Mouse (Mus musculus) left cerebral cortex, adult 8-10 months (tissue): ENCODE results near the gene Iqcc. TPM values are rescaled to one million over a fixed set of nuclear protein-coding genes. Genes with fewer than 3 reads are reported as not detected.

Source experiments
- DNase-seq, 2 experiments: peaks; one replicate each; pipeline ENCODE4 v3.0.0; 2022; ENCODE audit warnings: low spot score in 2 of 2
- total RNA-seq, 4 experiments: library from RNA; stranded (reverse); gene quantifications; 2 replicates each; pipeline ENCODE4 v1.2.4; 2022

Gene Iqcc
- total RNA-seq, 4 experiments from 2014 or later: 25.7 to 38.1 (median 32.2) TPM

DNA sequence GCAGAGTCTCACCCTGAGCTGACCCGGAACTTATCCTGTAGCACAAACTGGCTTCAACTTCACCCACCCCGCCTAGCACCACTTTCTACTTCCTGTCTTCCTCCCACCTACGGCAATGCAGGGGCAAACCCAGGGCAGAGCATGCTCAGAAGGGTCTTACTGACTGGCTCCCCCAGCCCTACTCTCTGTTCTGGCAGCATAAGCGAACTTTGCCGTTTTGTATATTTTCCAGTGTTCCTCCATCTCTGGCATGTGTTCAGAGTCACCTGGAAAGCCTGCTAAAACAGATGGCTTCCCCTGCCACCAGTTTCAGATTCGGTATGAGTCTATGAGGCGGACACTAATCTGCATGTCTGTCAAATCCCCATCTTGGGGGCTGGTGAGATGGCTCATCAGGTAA lies 38.6 kb downstream of the Iqcc start:
- no peak for DNase-seq

DNA sequence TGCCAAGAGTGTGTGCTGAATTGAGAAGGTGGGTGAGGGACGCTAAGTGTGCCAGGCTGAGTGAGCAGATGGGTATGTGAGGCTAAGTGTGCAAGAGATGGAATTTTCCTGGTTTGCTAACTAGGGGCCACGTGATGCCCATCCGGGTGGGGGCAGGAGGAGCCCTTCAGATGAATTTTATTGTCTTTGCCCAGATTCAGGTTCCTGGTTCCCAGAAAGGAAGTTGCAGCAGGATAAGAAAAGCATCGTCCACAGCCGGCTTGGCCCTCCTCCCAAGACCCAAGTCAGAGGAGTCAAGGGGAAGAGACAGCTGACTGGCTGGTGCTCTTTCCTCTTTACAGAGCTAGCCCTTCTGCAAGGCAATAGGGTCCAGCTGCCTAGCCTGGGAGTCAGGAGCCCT lies 40.4 kb downstream of the Iqcc start, which contains the start of gene Fam167b:
Fam167b (minus strand) TSS at position 84 of the 400 bp plus-strand sequence.
- no peak for DNase-seq

DNA sequence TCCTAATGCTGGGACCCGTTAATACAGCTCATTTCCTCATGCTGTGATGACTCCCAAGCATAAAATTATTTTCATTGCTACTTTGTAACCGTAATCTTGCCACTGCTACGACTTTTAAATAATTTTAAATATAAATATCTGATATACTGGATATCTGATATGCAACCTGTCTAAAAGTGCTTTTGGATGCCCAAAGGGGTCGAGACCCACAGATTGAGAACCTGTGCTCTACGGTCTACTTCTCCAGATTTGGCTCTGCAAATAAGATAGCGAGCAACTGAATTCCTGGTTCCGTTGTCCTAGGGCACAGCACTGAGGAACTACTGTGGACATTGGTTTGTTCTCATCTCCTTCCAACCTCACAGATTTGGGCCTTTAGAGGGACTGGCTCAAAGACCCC lies 41.2 kb downstream of the Iqcc start:
- no peak for DNase-seq

DNA sequence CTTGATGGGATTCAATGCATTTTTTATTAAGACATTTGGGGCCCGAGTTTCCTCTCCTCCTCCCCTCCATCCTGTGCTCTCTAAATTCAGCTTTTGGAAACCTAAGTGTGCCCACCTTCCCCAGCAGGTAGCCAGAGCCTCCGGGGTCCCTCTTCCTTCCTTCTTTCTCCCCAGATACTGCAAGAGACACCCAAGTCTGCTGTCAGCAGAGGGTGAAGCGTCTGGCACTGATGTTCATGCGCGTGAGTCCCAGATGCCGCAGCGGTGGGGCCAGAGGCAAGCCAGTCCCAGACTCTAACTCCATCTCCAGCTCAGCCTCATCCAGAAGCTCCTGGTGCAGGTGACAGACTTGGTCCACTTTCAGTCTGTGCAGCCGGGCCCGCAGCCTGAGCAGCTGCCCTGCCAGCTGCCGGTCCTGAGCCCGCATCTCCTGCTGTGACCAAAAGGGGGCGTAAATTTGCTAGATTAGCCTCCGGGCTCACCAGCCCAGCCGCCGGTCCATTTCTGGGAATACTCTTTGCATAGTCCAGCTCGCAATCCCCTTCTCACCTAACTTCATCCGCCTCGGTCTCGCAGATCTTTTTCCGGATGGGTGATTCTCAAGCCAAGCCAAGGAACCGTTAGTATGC lies 41.9 kb downstream of the Iqcc start:
- peak in 1 of 2 experiments; percentile 21 for DNase-seq

DNA sequence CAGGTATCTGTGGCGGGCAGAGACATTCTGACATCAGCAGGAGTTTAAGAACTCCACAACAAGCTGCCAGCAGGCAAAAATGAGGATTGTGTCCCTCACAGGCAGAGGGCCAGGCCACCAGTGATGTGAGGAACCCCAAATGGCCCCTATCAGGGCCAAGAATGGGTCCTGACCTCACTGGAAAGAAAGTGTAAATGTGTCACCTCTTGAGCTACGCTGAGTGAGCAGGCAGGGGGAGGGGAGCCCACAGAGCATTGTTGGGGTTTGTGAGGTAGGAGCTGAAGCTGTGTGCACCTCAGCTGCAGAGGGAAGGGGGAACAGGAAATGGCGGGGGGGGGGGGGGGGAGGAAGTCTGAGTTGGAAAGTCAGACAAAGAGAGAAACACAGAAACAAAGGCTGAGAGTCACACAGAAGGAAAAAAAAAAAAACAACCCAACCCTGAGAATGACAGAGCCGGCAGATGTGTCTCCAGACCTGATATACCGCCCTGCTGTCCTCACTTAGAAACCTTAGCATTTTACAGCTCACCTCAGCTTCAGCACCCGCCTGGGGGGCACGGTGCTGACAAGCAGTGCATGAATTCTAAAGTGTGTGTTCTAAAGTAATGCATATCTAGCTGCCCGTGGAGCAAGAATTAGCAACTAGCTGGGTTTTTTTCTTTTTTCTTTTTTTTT lies 43.6 kb downstream of the Iqcc start:
- no peak for DNase-seq

DNA sequence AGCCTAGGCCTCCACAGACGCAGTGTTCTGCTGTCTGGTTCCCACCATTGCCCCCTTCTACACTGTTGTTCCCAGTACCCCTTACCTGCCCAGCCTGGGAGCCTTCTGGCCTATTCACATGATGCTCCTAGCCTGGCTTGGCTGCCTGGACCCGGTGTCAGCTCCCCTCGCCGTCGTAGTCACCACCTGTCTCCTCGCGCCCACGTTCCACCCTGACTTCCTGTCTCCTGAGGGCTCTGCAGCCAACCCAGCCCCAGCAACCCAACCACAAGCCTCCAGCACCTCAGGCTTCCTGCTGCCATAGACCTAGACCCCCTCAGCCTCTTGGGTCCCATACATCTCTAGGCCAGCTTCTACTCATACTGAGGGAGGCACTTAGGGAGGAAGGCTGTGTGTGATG lies 45.5 kb downstream of the Iqcc start, which contains the start of gene Lck:
Lck (minus strand) TSS at position 212 of the 400 bp plus-strand sequence.
- no peak for DNase-seq

DNA sequence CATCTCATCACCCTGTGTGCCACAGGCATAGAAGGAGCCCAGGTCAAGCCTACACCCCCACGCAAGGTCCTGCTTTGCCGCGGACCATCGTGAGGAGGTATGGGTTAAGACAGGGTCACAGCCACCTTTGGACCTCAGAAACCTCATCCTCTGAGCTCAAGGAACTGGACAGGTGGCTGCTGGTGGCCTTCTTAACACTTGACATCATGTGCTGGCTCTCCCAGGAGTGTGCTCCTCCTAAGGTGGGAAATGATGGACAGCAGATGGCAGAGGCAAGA lies 45.9 kb downstream of the Iqcc start:
- no peak for DNase-seq

DNA sequence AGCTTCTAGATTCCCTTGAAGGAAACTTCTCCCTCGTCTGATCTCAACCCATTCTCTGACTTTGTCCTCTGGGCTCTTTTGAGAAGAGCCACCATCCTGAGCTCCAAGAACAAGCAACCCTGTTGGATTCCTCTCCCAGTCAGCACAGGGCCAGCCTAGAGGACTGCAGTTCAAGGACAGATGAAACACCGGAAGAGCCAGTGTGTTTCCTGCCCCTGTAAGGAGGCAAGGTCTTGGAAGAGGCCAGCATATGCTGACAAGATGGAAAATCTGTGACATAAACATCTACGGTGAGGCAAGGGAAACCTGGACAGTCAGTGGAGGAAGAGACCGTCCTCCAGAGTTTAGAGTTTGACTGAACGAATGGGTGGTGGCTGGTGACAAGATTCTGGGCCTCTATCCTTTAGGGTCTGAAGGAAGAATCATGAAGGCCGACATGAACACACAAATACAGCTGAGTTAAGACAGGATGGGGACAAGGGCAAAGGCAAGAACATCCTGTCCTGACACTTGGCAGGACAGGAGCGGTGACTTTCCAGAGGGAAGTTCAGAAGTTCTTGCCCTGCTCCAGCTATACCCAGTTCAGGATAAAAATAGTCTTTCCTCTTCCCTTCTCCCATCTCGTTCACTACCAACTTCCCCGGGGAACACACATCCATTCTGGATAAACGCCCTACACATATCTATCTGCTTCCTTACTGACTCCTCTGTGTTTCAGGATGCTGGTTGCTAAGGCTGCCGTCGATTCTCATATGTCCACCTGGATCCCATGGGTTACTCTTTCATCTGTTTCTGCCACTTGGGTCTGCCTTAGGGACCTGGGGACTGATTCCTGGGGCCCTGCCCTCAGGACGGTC lies 46.4 kb downstream of the Iqcc start:
- DNase-seq: no peak

DNA sequence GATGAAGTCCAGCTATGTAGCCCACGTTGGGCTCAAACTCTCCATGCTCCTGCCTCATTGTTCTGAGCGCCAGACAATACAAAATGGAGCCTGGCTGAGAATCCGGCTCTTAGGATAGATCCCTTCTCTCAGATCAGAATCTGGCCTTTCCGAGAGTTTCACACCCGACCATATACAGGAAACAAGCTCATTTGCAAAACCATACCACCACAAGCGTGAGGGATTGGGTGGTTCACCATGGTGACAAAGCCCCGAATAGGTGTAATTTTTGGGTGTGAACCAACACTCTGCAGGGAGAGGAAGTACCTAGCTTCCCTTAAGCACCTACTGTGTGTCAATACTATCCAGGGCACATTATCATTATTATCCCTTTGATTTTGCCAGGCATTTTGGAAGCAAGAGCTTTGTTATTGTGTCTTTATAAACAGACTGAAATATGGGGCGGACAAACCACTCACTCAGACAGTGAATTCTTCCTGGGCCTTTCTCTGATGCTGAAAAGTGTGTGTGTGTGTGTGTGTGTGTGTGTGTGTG lies 47.3 kb downstream of the Iqcc start:
- DNase-seq: no peak

DNA sequence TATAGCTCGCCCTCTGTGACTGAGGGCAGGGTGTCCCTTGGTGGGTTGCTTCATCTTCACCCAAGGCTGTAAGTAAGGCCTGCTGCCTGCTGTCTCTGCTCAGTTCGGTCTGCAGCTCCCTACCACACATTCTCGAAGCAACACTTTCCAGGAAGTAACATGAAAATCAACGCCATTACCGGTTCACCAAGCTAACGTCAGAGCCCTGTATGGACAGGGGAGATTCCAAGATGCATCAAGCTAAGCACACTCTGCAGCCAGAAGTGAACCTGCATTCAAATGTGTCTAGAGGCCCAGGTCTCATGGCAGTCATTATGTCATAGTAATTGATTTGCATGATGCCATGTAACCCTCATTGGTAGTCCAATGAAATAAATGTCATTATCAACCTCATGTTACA lies 48.9 kb downstream of the Iqcc start:
- DNase-seq: no peak

DNA sequence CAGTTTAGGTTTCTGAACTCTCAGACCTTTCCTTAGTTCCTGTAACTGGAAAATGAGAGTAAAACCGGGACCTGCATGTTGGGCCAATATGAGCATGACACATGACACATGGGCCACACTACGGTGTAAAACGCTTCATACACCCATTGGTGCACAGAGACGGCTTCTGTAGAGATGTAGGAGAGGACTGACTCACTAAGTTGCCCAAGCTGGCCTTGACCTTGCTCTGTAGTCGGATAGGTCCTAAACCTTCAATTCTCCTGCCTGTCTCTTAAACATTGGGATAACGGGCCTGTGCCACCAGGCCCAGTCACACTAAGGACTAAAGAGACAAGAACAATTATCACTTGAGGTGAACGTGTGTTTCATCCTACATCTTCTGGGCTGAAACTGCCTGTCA lies 50.5 kb downstream of the Iqcc start:
- DNase-seq: no peak

DNA sequence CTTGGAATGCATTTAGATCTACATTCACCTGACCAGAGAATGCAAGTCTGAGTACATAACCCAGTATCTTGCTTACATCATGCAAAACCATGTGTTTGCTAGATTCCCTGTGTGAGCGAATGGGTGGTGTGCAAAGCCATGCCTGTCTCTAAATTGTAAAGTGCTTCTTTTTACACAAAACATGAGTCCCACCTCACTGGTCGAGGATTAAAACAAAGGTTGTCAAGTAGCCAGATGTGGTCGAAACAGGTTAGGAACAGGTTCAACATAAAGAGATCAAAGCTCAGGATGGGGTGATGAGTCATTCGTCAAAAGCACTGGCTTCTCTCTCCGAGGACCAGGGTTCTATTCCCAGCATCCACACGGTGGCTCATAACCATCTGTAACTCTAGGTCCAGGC lies 53.8 kb downstream of the Iqcc start:
- DNase-seq: no peak

Other genes starting within 250 kb of the Iqcc start
- 1 to 10 TPM; 4.6 to 7.3 (median 5.2) TPM for gene Zbtb8a, start 241.0 kb downstream of the Iqcc start, total RNA-seq
- gene Zbtb8b, start 178.2 kb downstream of the Iqcc start, total RNA-seq: 1 to 10 TPM; 4.6 to 5.2 (median 4.8) TPM
- 10 to 100 TPM; 54.0 to 70.8 (median 55.5) TPM for gene Bsdc1, start 157.5 kb downstream of the Iqcc start, total RNA-seq
- gene Tssk3, start 128.1 kb downstream of the Iqcc start, total RNA-seq: under 1 TPM; 0.38 to 0.60 (median 0.46) TPM
- gene Fam229a, start 127.9 kb downstream of the Iqcc start, total RNA-seq: not detected
- 10 to 100 TPM; 37.4 to 69.7 (median 61.1) TPM for gene Marcksl1, start 105.5 kb downstream of the Iqcc start, total RNA-seq
- gene Hdac1, start 76.4 kb downstream of the Iqcc start, total RNA-seq: 10 to 100 TPM; 22.3 to 28.6 (median 25.9) TPM
- gene Lck, start 45.5 kb downstream of the Iqcc start, total RNA-seq: 1 to 10 TPM; 2.3 to 4.5 (median 3.8) TPM
- gene Fam167b, start 40.5 kb downstream of the Iqcc start, total RNA-seq: 1 to 10 TPM in 3 of 4 experiments, not detected in 1; 1.0 to 1.4 (median 1.1) TPM
- 100 to 1,000 TPM; 120 to 131 (median 124) TPM for gene Eif3i, start 18.5 kb downstream of the Iqcc start, total RNA-seq
- 10 to 100 TPM; 86.5 to 90.9 (median 89.3) TPM for gene Tmem234, start 18.4 kb downstream of the Iqcc start, total RNA-seq
- 1 to 10 TPM; 2.2 to 4.9 (median 3.9) TPM for gene Dcdc2b, start 4.8 kb downstream of the Iqcc start, total RNA-seq
- 10 to 100 TPM; 46.9 to 51.5 (median 49.4) TPM for gene Ccdc28b, start 4.8 kb upstream of the Iqcc start, total RNA-seq
- 10 to 100 TPM; 31.6 to 42.4 (median 37.2) TPM for gene Txlna, start 22.0 kb upstream of the Iqcc start, total RNA-seq
- 10 to 100 TPM; 86.1 to 96.3 (median 94.1) TPM for gene Kpna6, start 53.7 kb upstream of the Iqcc start, total RNA-seq
- gene Tmem39b, start 77.7 kb upstream of the Iqcc start, total RNA-seq: 10 to 100 TPM; 11.5 to 13.4 (median 12.7) TPM
- gene Khdrbs1, start 123.2 kb upstream of the Iqcc start, total RNA-seq: 10 to 100 TPM; 89.9 to 93.5 (median 91.2) TPM
- 100 to 1,000 TPM; 128 to 154 (median 142) TPM for gene Ptp4a2, start 192.1 kb upstream of the Iqcc start, total RNA-seq